Mouse (Mus musculus): ENCODE measurements around the gene Ccdc32. TPM values are rescaled to one million over a fixed set of nuclear protein-coding genes. Genes with fewer than 3 reads are reported as not detected.

Gene Ccdc32
- total RNA-seq, 1 experiment: 6.3 TPM

DNA sequence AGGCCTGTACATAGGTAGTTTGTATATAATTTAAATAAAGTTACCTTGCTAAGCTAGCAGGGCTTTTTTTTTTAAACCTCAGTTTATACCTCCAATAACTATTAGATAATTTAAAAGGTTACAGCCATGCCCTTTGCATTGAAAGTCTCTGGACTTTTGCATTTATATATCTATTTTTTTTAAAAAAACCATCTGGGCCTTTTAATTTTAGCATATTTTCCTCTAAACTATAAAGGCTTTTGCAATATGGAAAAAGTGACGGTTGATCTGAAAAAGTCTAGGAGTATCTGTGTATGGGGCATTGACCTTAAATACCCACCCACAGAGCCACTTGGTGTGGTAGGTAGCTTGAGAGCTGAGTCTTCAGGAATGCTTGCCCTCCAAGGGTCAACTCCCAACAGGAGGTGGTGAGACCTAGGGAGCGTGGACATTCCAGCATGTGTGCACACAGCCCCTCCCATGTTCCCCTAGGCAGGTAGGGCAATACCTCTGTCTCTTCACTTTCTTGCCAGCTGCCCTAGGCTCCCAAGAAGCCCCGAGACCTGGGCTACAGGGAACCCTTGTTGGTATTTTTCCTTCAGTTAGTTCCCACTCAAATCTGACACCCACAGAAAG, 30.1 kb downstream of the Ccdc32 start:
- H3K4me3 ChIP-seq (ENCODE audit: insufficient read depth in 1 of 2, low read depth in 1 of 2, low read length in 2 of 2, poor library complexity in 1 of 2, severe bottlenecking in 1 of 2): no peak overlapping the region
- TF ChIP-seq MAFK (IDR thresholded peaks at IDR 0.05; ENCODE audit: insufficient read depth, low read depth, low read length) (no peak), CHD2 (IDR thresholded peaks at IDR 0.05; ENCODE audit: low read depth, low read length) (no peak), ZNF384 (IDR thresholded peaks at IDR 0.05; ENCODE audit: low read depth, low read length) (no peak), ZC3H11A (IDR thresholded peaks at IDR 0.05; ENCODE audit: borderline replicate concordance, low read depth, low read length) (no peak), HCFC1 (IDR thresholded peaks at IDR 0.05; ENCODE audit: borderline replicate concordance, insufficient read depth, low read length) (no peak)
- H3K4me1 ChIP-seq (ENCODE audit: control insufficient read depth in 2 of 2, insufficient read depth in 2 of 2, low read length in 2 of 2, poor library complexity in 1 of 2): peaks cover 0 to 2% of the 10 kb centered on the region in 2 experiments; a peak in 1 of 4 replicates

DNA sequence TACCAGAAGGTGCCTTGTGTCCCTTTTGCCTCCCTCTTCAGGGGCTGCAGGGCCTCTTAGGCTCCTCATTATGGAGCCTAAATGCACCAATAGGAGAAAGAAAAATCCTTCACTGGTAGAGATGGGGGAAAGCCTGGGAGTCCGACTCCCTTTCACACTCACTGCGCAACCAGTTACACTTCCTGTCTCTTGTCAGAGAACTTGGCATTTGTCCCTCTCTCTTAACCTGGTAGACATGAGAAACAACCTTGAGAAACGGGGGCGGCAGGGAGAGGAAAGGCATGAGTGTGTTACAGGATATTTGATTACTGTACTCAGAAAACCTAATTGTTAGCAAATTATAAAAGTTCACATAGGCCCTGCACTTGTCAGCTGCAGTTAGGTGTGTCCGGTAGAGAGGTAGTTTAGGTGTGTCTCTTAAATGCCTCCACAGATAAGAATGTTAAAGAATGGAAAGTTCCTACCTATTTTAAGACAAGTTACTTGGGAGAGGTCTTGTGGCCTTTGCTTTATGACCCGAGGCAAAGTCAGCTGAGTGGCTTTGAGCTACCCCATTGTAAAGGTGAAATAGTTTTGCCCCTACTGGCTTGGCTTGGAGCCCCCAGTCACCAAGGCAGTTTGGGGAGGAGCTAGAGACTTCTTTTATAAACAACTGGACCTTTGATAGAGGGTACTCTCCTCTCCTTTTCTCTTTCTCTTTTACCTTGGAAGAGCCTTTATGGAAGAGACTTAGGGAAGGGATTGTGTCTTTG, 30.9 kb downstream of the Ccdc32 start:
- Histone ChIP-seq H3K4me3 (ENCODE audit: insufficient read depth in 1 of 2, low read depth in 1 of 2, low read length in 2 of 2, poor library complexity in 1 of 2, severe bottlenecking in 1 of 2) (no peak overlapping the region), H3K9me3 (ENCODE audit: control insufficient read depth, insufficient read depth, low read depth, low read length) (no peaks in the 10 kb centered on the region), H3K9ac (ENCODE audit: insufficient read depth, low read depth, low read length, poor library complexity, severe bottlenecking) (no peak overlapping the region), H3K4me1 (ENCODE audit: control insufficient read depth in 2 of 2, insufficient read depth in 2 of 2, low read length in 2 of 2, poor library complexity in 1 of 2) (peaks cover 0 to 2% of the 10 kb centered on the region in 2 experiments; a peak in 1 of 4 replicates), H3K36me3 (ENCODE audit: control insufficient read depth, insufficient read depth, low read length, poor library complexity, severe bottlenecking) (no peaks in the 10 kb centered on the region), H3K27ac (ENCODE audit: insufficient read depth, low read depth, low read length, poor library complexity, severe bottlenecking) (no peak overlapping the region)
- DNase-seq (ENCODE audit: low read depth, low spot score): no peak
- in situ Hi-C loops (cut with MboI; ENCODE audit: low sequenced_read_pairs in 2 of 2, unreplicated experiment in 2 of 2): no loop called here
- no peak for TF ChIP-seq CHD2 (IDR thresholded peaks at IDR 0.05; ENCODE audit: low read depth, low read length)

More for the DNA sequence above, 30.1 kb downstream of the Ccdc32 start:
- no peak overlapping the region for H3K27ac ChIP-seq (ENCODE audit: insufficient read depth, low read depth, low read length, poor library complexity, severe bottlenecking)
- no peak for DNase-seq (ENCODE audit: low read depth, low spot score)
- H3K36me3 ChIP-seq (ENCODE audit: control insufficient read depth, insufficient read depth, low read length, poor library complexity, severe bottlenecking): no peaks in the 10 kb centered on the region
- in situ Hi-C loops (cut with MboI; ENCODE audit: low sequenced_read_pairs in 2 of 2, unreplicated experiment in 2 of 2): no loop called here
- H3K9me3 ChIP-seq (ENCODE audit: control insufficient read depth, insufficient read depth, low read depth, low read length): no peaks in the 10 kb centered on the region
- no peak overlapping the region for H3K9ac ChIP-seq (ENCODE audit: insufficient read depth, low read depth, low read length, poor library complexity, severe bottlenecking)

GRCm38 (mm10) chr2:118996798-118997105, 32.4 kb downstream of the Ccdc32 start:
- in situ Hi-C loops (cut with MboI; ENCODE audit: low sequenced_read_pairs in 2 of 2, unreplicated experiment in 2 of 2): no loop called here
- no peaks in the 10 kb centered on the region for H3K9me3 ChIP-seq (ENCODE audit: control insufficient read depth, insufficient read depth, low read depth, low read length)
- H3K4me3 ChIP-seq (ENCODE audit: insufficient read depth in 1 of 2, low read depth in 1 of 2, low read length in 2 of 2, poor library complexity in 1 of 2, severe bottlenecking in 1 of 2): no peak overlapping the region
- peaks cover 0 to 2% of the 10 kb centered on the region in 2 experiments; a peak in 1 of 4 replicates for H3K4me1 ChIP-seq (ENCODE audit: control insufficient read depth in 2 of 2, insufficient read depth in 2 of 2, low read length in 2 of 2, poor library complexity in 1 of 2)
- H3K9ac ChIP-seq (ENCODE audit: insufficient read depth, low read depth, low read length, poor library complexity, severe bottlenecking): no peak overlapping the region
- H3K27ac ChIP-seq (ENCODE audit: insufficient read depth, low read depth, low read length, poor library complexity, severe bottlenecking): no peak overlapping the region
- DNase-seq (ENCODE audit: low read depth, low spot score): no peak
- no peaks in the 10 kb centered on the region for H3K36me3 ChIP-seq (ENCODE audit: control insufficient read depth, insufficient read depth, low read length, poor library complexity, severe bottlenecking)
- TF ChIP-seq ZNF384 (IDR thresholded peaks at IDR 0.05; ENCODE audit: low read depth, low read length) (no peak), ZC3H11A (IDR thresholded peaks at IDR 0.05; ENCODE audit: borderline replicate concordance, low read depth, low read length) (no peak), HCFC1 (IDR thresholded peaks at IDR 0.05; ENCODE audit: borderline replicate concordance, insufficient read depth, low read length) (no peak), CHD2 (IDR thresholded peaks at IDR 0.05; ENCODE audit: low read depth, low read length) (no peak), MAFK (IDR thresholded peaks at IDR 0.05; ENCODE audit: insufficient read depth, low read depth, low read length) (no peak)

DNA sequence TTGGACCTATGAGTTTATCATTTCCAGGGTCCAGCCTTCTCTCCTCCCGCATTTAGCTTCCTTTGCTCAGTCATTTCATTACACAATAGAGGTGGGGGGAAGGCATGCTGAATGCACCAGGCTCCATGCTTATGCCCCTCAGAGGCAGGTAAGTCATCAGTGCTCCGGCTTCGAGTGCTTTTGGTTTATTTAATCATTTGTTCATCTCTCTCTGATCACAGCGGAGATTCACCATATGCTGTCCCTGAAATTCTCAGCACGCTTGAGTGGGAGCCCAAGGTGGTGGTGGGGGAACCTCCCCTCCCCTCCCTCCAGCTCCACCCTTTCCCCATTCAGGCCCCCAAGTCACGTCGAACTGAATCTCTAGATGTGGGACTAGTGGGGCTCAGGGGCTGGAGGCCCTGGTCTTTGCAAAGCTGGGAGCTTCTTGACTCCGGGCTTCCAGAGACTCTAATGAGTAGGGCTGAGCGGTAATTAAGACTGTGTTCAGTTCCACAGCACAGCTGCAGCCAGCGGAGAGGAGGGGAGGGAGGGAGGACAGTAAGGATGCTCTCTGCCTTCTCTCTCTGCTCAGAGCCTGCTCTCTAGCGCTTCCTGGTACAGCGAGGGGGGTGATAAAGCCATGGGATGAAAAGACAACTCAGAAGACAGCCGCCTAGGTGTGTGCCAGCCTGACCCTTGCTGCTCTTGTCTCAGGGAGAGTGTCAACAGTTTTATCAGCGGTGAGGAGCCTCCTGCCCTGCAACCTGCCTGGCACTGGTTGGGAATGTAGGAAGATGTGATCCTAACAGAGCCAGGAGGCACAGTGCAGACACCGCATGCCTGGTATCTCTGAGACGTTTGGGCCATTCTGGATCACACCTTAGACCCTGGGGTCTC, 33.0 kb downstream of the Ccdc32 start:
- no peak for DNase-seq (ENCODE audit: low read depth, low spot score)
- H3K9me3 ChIP-seq (ENCODE audit: control insufficient read depth, insufficient read depth, low read depth, low read length): no peaks in the 10 kb centered on the region
- H3K36me3 ChIP-seq (ENCODE audit: control insufficient read depth, insufficient read depth, low read length, poor library complexity, severe bottlenecking): no peaks in the 10 kb centered on the region
- no peak overlapping the region for H3K9ac ChIP-seq (ENCODE audit: insufficient read depth, low read depth, low read length, poor library complexity, severe bottlenecking)
- H3K4me3 ChIP-seq (ENCODE audit: insufficient read depth in 1 of 2, low read depth in 1 of 2, low read length in 2 of 2, poor library complexity in 1 of 2, severe bottlenecking in 1 of 2): 0 out of 4 replicates have a peak overlapping the region, but pooled peaks of 1 of the 2 experiments have one; percentile 2
- TF ChIP-seq ZC3H11A (IDR thresholded peaks at IDR 0.05; ENCODE audit: borderline replicate concordance, low read depth, low read length) (no peak), CHD2 (IDR thresholded peaks at IDR 0.05; ENCODE audit: low read depth, low read length) (no peak), HCFC1 (IDR thresholded peaks at IDR 0.05; ENCODE audit: borderline replicate concordance, insufficient read depth, low read length) (no peak), MAFK (IDR thresholded peaks at IDR 0.05; ENCODE audit: insufficient read depth, low read depth, low read length) (no peak)
- H3K27ac ChIP-seq (ENCODE audit: insufficient read depth, low read depth, low read length, poor library complexity, severe bottlenecking): no peak overlapping the region
- in situ Hi-C loops (cut with MboI; ENCODE audit: low sequenced_read_pairs in 2 of 2, unreplicated experiment in 2 of 2): no loop called here
- H3K4me1 ChIP-seq (ENCODE audit: control insufficient read depth in 2 of 2, insufficient read depth in 2 of 2, low read length in 2 of 2, poor library complexity in 1 of 2): peaks cover 0 to 2% of the 10 kb centered on the region in 2 experiments; a peak in 1 of 4 replicates
